Mouse (Mus musculus): ENCODE data around the gene Tbx10.
"Not testable (repeated sequence)": the region's sequence is repeated elsewhere in the genome, so short reads cannot be mapped to it uniquely, and the experiment has no call there.

Gene Tbx10

DNA sequence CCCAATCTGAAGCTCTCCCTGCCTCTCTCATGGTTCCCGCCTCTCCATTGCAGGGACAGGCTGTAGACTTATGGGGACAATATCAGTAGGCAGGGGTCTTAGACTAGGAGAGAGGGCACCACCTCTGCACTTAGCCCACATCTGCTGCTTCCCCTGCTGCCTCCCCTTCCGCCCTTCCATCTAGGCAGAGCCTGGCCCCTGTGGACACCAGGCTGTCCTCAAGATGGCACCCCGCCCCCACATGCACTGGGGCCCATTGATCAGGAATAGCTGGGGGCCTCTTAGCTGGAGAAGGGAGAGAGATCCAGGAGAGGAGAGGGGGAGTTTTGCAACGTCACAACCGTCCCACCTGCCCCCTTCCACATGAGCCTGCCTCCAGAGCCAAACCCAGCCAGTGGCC lies at the start of gene Tbx10:
TSS of gene Tbx10 (plus strand) at position 337 of the 400 bp plus-strand sequence.
- DNase-seq, result no peak

DNA sequence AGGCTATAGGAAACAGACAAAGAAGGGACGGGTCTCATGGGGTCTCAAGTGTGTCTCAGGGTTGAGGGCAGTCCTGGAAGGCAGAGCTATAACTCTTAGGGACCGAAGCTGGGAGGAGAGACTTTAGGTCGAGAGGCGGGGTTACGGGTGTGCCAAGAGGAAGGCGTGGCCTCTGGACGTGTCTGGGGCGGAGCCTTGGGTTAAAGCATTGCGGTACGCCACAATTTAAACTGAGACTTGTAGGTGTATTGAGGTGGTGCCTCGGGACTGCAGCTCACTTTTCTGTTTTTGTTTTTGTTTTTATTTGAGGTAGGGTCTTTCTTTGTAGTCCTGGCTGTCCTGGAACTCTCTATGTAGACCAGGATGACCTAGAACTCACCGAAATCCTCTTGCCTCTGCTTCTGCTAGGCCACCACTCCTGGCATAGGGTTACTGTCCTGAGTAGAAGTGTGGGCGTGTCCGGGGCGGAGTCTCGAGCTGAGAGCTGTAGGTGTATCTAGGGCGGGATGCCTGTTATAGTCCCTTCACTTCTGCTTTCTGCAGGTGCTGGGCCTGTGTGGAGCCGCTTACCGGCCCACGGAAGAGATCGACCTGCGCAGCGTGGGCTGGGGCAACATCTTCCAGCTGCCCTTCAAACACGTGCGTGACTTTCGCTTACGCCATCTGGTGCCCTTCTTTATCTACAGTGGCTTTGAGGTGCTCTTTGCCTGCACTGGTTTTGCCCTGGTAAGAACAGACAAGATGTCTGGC lies 49.4 kb upstream of the Tbx10 start:
- DNase-seq, result peak; percentile 57 to 66

DNA sequence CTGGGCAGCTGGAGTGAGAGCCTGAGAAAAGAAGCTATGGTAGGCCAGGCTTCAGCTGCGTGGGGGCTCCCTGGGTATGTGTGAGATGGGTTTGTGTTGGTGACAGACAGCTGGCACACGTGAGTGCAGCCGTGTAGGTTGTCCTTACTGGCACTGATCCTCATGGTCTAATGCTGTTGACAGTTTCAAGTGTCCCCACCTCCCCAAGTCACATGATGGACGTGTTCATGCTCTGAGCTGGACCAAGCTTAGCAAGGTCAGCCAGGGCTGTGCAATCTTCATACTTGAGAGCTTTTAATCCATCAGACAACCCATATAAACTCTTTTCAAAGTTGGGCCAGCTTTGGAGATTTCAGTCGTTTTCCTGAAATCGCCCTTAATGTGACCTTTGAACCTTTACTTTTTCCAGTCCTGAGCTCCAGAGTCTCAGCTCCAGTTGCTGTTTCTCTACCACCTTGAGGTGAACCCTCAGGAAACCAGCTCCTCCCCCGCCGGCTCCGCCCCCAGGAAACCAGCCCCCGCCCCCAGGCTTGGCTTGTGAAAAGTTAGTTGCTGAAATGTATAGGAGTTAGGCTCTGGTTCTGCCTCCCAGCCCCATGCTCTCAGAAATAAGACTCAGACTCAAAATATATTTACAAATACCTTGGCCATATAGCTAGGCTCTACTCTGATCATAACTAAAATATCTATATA lies 46.5 kb upstream of the Tbx10 start:
- DNase-seq, result peak; percentile 62 to 71

DNA sequence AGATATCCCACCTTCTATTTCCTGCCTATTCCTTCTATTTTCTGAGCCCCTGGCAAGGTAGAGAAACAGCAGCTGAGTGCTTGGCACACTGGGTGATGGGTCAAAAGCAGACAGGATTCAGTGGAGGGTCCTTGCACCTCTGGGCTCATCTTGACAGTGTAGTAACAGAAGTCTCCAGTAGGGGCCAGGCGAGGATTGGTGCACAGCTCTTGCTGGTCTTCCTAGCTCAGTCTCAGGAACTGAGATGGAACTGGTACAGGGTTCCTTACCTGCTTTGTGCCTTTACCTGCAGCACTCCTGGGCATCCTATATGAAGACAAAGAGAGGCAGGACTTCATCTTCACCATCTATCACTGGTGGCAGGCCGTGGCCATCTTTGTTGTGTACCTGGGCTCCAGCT lies 45.8 kb upstream of the Tbx10 start:
- peak; percentile 79 to 84 for DNase-seq

DNA sequence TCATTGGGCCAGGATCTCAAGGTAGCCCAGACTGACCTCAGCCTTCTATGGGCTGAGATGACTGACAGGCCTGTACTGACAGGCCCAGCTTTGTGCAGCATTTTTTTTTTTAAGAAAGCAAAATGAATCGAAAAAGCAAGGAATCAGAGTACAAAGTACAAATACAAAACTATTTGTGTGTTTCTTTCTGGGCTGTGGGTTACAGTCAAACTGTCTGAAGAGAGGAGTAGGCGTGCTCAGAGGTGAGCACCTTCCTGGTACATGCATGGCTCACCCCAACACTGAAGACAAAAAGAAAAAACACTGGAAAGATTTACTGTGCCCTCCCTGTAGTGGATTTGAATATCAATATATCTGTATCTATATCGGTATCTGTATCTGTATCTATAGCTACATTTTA lies 44.7 kb upstream of the Tbx10 start:
- DNase-seq, result no peak

DNA sequence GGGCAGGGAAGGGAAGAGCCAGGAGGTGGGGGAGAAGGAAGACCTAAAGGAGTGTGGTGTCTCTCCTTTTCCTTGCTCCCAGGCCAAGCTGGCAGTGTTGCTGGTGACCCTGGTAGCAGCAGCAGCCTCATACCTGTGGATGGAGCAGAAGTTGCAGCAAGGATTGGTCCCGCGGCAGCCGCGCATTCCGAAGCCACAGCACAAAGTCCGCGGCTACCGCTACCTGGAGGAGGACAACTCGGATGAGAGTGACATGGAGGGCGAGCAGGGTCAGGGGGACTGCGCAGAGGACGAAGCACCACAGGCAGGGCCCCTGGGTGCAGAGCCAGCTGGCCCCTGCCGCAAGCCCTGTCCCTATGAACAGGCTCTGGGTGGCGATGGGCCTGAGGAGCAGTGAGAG lies 44.0 kb upstream of the Tbx10 start:
- no peak for DNase-seq

DNA sequence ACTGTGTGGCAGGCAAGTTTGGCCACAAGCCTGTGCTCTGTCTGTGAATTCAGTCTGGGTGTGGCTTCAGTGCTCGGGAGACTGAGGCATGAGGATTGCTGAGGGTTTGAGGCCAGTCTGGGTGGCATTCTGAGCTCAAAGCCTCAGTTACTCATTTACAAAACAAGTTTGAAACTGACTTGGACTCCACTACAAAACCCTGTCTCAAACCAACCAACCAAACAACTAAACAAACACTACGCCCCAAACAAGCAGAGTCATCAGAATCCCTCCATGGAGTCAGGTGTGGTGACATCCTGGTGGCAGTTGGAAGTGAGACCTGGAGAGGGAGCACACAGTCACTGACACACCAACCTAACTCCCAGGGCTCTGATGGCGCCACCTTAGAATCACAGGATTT lies 42.2 kb upstream of the Tbx10 start:
- no peak for DNase-seq

DNA sequence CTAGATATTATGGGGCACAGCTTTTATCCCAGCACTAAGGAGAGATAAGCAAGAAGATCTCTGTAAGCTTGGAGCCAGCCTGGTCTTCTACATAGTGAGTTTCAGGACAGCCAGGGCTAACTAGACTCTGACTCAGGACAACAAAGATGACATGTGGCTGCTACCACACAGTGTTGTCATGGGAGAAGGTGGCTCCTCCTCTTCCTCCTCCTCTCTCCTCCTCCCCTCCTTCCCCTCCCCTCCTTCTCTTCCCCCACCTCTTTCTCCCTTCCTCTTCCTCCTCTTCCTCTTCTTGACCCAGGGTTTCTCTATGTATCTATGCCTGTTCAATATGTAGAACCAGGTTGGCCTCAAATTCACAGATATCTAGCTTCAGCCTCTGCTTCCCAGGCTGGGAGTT lies 41.1 kb upstream of the Tbx10 start:
- no peak for DNase-seq

DNA sequence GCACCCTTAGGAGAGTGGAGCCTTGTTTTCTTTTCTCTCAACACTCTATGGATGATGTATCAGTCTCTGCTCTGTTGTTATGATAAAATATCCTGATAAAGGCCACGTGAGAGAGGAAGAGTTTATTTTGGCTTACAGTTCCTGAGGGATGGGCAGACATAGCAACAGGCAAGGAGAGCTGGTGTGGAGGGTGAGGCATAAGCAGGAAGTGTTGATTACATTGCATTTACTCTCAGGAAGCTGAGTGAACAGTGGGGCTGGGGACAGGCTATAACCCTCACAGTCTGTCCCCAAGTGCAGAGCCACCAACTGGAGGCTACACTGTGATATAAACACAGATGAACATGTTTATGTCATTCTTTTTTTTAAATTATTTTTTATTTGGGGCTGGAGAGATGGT lies 40.5 kb upstream of the Tbx10 start:
- no peak for DNase-seq

DNA sequence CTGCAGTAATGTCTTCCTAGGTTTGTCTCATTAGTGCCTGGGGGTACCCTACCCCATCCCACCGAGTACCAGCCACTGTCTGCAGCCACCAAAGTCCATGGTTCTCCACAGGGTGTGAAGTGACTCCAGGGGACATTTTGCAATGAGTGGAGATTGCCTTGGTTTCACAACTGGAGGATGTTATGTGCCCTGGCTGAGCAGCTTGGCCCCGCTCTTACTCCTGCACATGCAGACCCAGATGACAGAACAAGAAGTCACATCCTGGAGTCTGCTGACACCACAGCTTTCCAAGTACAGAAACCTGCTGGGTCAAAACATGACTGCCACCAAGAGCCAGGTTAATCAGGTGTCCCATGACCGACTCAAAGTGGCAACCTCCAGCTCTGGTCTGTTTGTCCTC lies 37.5 kb upstream of the Tbx10 start:
- no peak for DNase-seq

DNA sequence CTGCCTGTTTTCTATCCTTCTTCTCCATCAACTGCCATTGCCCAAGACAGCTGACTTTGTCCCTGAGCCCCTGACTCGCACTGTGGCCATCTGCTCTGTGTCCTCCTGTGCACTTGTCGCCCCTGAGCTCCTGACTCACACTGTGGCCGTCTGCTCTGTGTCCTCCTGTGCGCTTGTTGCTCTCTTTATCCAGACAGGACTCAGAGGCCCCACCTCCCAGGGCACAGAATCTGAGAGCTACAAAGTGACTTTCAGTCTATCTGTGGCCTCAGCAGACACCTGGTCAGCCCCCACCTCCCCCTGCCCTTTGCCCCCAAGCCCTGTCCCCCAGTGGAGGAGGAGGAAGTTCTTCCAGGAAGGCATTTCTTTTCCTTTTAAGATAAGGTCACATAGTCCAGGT lies 36.7 kb upstream of the Tbx10 start:
- DNase-seq, result no peak

DNA sequence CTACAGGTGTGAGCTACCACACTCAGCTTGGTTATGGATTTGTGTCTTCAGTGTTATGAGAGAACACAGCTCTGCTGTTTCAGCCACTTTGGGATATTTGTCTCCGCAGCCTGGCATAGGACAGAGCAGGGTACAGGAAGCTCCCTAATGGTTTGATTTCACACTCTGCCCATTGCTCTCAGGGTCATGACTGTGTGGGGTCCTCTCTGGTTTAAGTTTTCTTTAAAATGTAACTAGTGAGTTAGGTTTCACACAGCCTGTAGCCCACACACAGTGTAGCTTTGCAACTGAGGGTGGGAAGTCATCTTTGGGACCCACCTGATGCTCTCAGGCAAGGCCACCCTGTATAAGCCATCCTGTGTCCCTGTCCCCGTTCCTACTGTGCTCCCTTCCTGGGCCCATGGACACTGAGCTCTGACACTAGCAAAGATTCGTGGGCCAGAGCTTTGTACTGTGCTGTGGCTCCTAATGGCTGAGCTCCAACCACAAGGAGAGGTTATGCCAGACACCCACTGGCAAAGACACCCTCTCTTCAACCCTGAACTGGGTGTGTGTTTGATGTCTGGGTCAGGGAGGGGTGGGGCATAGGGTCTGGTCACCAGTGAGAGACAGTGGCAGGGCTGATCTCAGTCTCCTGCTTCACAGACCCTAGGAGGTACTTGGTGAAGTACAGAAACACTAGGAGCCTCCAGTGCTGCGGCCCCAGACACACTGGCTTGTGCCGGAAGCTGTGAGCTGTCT lies 35.1 kb upstream of the Tbx10 start:
- DNase-seq, result not testable (repeated sequence)

DNA sequence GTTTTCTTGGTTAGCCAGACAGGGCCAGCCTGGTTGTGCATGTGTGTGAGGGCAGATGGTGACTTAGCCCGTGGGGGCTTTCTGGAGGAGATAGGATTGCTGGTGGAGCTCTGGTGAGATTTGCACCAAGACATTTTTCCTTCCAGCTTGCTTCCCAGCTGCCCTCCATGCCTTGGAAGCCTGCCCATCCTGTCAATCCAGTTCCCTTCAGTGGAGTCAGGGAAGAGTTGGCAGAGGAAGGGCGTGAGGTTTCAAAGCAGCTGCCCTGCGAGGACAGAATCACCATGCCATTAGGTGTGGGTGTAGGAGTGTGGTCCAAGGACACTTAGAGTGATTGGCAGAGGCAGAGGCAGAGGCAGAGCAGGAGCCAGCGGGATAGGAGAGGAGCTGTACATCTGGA lies 34.1 kb upstream of the Tbx10 start, which contains the start of gene Aldh3b3:
TSS of gene Aldh3b3 (plus strand) at position 176 of the 400 bp plus-strand sequence.
- no peak for DNase-seq

DNA sequence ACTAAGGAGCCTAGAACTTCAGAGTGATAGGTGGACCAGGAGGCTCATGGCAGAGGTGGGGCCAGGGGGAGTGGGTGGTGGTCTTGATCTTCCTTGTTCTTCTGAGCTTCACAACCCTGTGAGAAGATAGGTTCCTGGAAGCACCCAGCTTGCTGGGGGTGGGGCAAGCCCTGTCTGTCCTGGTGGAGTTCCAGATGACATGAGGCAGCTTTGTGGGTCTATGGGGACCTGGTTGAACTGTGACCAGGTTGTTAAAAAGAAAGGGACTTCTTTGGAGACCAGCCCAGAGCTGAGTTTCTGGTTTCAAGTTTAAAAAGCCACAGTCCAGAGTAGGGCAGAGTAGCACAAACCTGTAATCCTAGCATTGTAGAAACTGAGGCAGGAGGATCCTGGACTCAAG lies 33.5 kb upstream of the Tbx10 start:
- DNase-seq, result no peak

DNA sequence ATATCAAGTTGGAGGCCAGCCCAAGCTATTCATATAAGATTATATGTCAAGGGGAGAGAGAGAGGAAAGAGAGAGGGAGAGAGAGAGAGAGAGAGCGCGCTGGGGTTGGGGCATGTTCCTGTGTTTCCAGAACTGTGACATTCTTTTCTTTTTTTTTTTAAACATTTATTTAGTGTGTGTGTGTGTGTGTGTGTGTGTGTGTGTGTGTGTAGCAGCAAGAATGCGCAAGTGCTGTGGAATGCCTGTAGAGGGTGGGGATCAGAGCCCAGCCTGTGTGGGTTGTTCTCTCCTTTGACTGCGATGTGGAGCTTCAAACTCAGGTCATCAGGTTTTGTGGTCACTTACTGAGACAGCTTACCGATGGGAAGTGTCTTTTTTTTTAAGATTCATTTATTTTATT lies 32.3 kb upstream of the Tbx10 start:
- DNase-seq, result no peak

DNA sequence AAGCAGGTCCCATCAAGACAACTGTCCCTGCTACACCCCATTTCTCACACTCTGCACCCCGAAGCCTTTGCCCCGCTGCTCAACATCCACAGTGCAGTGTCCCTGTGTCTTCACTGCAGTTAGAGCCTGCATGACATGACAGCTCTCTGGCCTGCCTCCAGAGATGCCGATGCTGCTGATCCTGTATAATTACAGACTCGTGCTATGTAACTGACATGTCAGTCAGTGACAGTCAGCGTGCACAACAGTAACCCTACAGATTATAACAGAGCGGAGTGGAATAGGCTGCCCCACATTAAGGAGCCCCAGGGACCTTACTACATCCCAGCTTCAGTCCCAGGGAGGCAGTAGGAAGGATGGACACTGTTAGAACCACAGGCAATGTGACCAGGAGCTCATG lies 30.7 kb upstream of the Tbx10 start:
- DNase-seq, result not testable (repeated sequence)

DNA sequence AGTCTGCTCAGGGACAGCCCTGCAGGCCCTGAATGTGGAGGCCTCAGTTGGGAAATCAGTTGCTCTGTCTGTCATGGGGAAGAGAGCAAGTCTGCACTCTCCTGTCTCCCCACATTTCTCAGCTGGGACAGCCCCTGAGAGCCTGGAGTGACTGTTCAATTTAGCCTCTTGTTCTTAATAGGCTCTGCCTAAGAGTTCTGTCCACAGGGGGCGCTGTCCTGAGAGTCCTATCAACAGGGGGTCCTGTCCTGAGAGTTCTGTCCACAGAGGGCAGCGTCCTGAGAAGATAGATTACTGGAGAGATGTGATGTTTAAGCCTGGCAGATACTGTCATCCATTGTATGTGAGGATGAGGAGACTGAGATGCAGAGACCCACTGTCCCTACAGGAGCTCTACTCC lies 30.1 kb upstream of the Tbx10 start:
- peak; percentile 70 to 78 for DNase-seq

DNA sequence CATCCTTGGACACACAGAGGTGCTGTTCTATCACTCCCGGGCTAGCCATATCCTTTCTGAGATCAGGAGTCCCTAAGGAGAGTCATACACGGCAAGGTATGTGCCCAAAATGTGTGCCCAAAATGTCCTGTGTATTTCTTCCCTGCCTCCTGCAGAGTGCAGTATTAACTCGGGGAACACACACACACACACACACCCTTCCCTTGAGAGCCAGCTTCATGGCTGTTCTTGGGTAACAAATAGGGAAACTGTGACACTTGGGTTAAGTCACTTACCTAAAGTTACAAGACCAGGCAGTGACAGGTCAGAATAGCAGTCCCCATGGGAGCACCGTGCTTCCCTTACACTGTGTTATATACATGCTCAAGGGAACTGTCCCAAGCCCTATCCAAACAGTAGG lies 28.5 kb upstream of the Tbx10 start:
- no peak for DNase-seq

DNA sequence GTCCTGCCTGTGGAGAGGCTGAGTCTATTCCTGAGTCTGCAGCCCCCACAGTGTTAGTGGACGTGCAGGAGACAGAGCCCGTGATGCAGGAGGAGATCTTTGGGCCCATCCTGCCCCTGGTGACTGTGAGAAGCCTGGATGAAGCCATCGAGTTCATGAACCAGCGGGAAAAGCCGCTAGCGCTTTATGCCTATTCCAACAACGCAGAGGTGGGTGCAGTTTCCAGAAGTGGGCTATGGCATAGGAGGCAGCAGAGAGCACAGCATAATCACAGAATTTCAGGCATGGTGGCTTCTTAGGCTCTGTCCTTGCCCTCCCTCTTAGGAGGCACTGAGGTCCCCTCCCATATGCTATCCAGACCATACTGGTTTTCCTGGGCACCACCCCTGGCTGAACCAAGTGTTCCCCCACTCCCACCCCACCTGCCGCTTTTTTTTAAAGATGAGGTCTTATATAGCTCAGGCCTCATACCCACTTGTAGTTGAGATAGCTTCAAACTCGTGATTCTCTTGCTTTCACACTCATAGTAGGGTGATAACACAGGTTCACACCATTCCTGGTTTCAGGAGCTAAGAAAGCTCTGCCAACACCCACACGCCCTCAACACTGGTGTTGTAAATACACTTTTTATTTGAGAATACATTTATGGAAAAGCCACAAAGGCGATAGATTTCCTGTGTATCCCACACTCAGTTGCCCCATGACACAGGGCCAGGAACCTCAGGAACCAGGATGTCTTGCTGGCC lies 26.0 kb upstream of the Tbx10 start:
- no peak for DNase-seq

DNA sequence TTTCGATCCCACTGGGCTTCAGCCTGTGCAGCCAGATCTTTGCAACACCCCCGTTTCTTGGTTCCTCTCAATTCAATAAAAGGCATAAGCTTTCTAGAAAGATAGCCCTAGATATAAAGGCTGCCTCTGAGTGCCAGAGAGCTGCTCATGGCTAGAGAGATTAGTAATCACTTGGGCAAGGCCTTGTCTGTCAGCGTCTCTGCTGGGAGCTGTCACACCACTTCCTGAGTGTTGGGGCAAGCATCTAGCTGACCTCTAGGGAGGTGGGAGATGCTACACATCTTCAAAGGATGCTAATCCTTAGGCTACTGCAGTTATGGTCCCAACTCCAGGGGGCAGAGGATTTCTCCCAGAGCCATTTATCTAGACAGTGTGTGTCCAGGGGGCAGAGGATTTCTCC lies 25.3 kb upstream of the Tbx10 start:
- no peak for DNase-seq

DNA sequence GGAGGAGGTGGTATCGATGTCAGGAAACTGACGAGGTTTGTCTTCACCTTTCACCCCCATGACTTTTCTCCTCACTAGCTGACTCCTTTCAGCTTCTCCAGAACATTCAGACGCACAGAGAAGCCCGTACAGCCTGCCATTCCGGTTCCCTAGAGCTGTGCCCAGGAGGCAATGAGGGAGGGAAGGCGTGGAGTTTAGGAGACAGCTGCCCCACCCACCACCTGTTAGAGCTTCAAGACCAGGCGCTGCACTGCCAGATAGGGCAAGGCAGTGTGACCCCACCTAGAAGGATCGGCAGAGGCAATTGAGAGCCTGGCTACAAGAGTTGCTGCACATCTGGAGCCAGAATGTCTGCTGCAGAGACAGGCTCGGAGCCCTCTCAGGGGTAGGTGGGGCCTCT lies 20.3 kb upstream of the Tbx10 start, which contains the start of gene Aldh3b2:
TSS of gene Aldh3b2 (plus strand) at position 100 of the 400 bp plus-strand sequence.
- no peak for DNase-seq

DNA sequence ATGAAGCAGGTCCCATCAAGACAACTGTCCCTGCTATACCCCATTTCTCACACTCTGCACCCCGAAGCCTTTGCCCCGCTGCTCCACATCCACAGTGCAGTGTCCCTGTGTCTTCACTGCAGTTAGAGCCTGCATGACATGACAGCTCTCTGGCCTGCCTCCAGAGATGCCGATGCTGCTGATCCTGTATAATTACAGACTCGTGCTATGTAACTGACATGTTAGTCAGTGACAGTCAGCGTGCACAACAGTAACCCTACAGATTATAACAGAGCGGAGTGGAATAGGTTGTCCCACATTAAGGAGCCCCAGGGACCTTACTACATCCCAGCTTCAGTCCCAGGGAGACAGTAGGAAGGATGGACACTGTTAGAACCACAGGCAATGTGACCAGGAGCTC lies 17.9 kb upstream of the Tbx10 start:
- not testable (repeated sequence) for DNase-seq

DNA sequence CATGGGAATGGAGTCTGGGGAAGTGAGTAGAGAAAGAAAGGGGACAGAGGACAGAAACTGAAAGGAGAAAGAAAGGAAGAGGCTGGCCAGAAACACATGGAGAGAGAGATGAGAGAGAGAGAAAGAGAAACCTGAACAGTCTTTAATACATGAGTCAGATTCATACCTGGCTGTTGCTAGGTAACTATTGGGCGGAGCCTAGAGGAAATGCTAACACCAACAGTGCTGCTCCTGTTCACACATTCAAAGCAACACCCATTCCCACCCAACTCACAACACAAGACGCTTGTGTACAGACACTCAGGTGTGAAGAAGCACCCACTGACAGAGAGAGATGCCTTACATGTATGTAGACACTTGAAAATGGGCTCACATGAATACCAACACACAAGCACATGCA lies 16.7 kb upstream of the Tbx10 start:
- no peak for DNase-seq

Measured in kidney, postnatal 4 days (tissue).